Mouse (Mus musculus) erythroblast, embryonic 14.5 days (primary cell): ENCODE data around the gene Lpp.

Source experiments
- GATA1 ChIP-seq: IDR thresholded peaks from 2 replicates; pipeline ENCODE4 v1.6.1; 2012; ENCODE audit warnings: low read length, inconsistent platforms, mixed read lengths
- TAL1 ChIP-seq: IDR thresholded peaks from 3 replicates; pipeline ENCODE4 v1.6.1; 2012; ENCODE audit warnings: low read length, inconsistent platforms, mixed read lengths

DNA sequence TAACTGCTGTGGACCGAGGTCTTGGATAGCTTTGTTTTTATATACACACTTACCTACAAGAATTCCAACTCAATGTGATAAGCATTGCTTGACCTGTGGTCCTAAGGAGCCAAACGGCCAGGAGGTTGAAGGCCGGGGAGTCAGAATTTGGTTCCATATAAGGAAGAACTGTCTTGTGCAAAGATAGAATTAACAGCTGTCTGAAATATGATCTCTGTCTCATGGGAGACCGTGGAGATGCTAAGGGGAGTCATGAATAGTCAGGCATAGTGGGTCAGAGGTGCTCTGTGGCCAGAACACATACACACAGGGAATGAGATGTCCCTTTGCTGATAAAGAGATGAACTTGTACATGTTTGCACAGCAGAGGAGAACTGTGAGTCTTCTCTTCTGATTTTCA lies 51.5 kb downstream of the Lpp start:
- TF ChIP-seq GATA1, result no peak
- TF ChIP-seq TAL1, result no peak
